ENCODE assay signal across 9 mouse cellular contexts in the genomic region with DNA sequence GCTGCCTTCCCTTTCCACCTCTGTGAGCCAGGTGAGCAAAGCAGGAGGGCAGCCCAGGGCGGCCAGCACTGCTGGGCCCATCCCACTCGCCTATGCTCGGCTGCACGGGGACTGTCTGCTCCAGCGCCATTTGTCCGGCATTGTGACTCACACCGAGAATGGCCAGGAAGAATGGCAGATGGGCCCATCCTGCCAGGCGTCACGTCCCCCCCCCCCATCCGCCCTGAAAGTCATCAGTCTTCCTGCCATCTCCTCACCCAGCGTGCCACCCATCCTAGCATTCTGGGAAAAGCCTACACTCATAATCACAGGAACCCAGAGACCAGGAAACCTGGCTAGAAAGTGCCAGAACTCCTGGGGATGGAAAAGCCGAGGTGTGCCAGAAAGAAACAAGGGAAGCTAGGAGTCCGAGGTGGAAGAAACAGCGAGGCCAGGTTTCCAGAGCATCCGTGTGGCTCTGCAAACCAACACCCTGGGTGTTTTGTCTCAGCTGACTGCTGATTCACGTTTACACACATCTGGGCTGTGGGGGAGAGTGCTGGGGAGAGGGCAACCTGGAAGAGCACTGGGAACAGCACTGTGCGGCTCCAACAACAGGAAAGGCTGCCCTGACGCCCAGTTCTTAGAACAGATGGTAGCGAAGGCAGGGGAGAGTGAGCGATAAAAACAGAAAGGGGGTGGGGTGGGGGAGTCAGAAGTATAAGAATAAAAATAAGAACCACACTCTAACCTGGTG.
DNase-seq lines count a peak whose midpoint lies in the region; ATAC-seq and TF ChIP-seq lines count a peak whose summit lies in the region.
"Had no signal": no experiment of that assay in that cellular context is flagged by ENCODE, and none has a peak within 500 bp of the region (broad histone marks: within the 10 kb centered on the region; RNA-seq: fewer than 3 reads in every experiment).

No protein-coding gene starts in this region.

- 0 out of 2 replicates have a peak overlapping the region, but pooled peaks have one; percentile 5 for H3K27ac ChIP-seq in forebrain, embryonic 13.5 days
- H3K27ac ChIP-seq in forebrain, embryonic 10.5 days: no peak overlapping the region
- 0 out of 2 replicates have a peak overlapping the region, but pooled peaks have one; percentile 15 for H3K27ac ChIP-seq in lung, embryonic 15.5 days
- peak overlapping the region; percentile 36; the same call in 1 of the 2 replicates for H3K27ac ChIP-seq in hindbrain, embryonic 10.5 days
- H3K27ac ChIP-seq in neural tube, embryonic 12.5 days: no peak overlapping the region
- H3K27ac ChIP-seq in thymus, adult 2 months (ENCODE audit: control insufficient read depth, insufficient read depth, low read length): no peak overlapping the region

- no peaks in the 10 kb centered on the region for H3K27me3 ChIP-seq in forebrain, embryonic 13.5 days
- no peaks in the 10 kb centered on the region for H3K27me3 ChIP-seq in forebrain, embryonic 10.5 days (ENCODE audit: poor library complexity, severe bottlenecking)
- H3K27me3 ChIP-seq in lung, embryonic 15.5 days: no peaks in the 10 kb centered on the region
- no peaks in the 10 kb centered on the region for H3K27me3 ChIP-seq in hindbrain, embryonic 10.5 days (ENCODE audit: insufficient read depth, poor library complexity, severe bottlenecking)
- no peaks in the 10 kb centered on the region for H3K27me3 ChIP-seq in neural tube, embryonic 12.5 days (replicated peaks)
- no peaks in the 10 kb centered on the region for H3K27me3 ChIP-seq in thymus, adult 2 months (ENCODE audit: control insufficient read depth, insufficient read depth, low read length)

- no peaks in the 10 kb centered on the region for H3K9me3 ChIP-seq in forebrain, embryonic 13.5 days (replicated peaks)
- no peaks in the 10 kb centered on the region for H3K9me3 ChIP-seq in forebrain, embryonic 10.5 days
- H3K9me3 ChIP-seq in lung, embryonic 15.5 days: no peaks in the 10 kb centered on the region
- no peaks in the 10 kb centered on the region for H3K9me3 ChIP-seq in hindbrain, embryonic 10.5 days
- no peaks in the 10 kb centered on the region for H3K9me3 ChIP-seq in neural tube, embryonic 12.5 days

- no peak for TF ChIP-seq POLR2A in thymus, adult 2 months (IDR thresholded peaks at IDR 0.05; ENCODE audit: control insufficient read depth, extremely low read depth, insufficient read depth, low read length, poor library complexity)

- ATAC-seq in forebrain, embryonic 13.5 days: no peak
- ATAC-seq in lung, embryonic 15.5 days (ENCODE audit: borderline replicate concordance, extremely low read depth, low FRiP score, low TSS enrichment): no peak
- peak; percentile 74 for ATAC-seq in neural tube, embryonic 12.5 days (ENCODE audit: low FRiP score, low read depth)

- WGBS in forebrain, embryonic 13.5 days: 80% methylated on average over 20 of the region's 20 CpGs
- 84% methylated on average over 20 of the region's 20 CpGs for WGBS in forebrain, embryonic 10.5 days
- 42% methylated on average over 20 of the region's 20 CpGs for WGBS in lung, embryonic 15.5 days
- WGBS in hindbrain, embryonic 10.5 days: 69% methylated on average over 20 of the region's 20 CpGs
- 56% methylated on average over 20 of the region's 20 CpGs for WGBS in neural tube, embryonic 12.5 days
- 91% methylated on average over 20 of the region's 20 CpGs for WGBS in thymus, adult 2 months

- peaks cover 15% of the 10 kb centered on the region; the same call in 1 of the 2 replicates for H3K4me1 ChIP-seq in forebrain, embryonic 13.5 days
- peaks cover 16% of the 10 kb centered on the region for H3K4me1 ChIP-seq in forebrain, embryonic 10.5 days
- H3K4me1 ChIP-seq in lung, embryonic 15.5 days: peaks cover 46% of the 10 kb centered on the region
- H3K4me1 ChIP-seq in hindbrain, embryonic 10.5 days (replicated peaks): peaks cover 25% of the 10 kb centered on the region
- peaks cover 9% of the 10 kb centered on the region; the same call in 1 of the 2 replicates for H3K4me1 ChIP-seq in neural tube, embryonic 12.5 days
- H3K4me1 ChIP-seq in thymus, adult 2 months (replicated peaks; ENCODE audit: control insufficient read depth, insufficient read depth, low read length): no peaks in the 10 kb centered on the region

- TF ChIP-seq CTCF in thymus, adult 2 months (IDR thresholded peaks at IDR 0.05; ENCODE audit: borderline replicate concordance, control insufficient read depth, extremely low read depth, insufficient read depth, low read length, poor library complexity): no peak

- no peak for DNase-seq in forebrain, embryonic 10.5 days (ENCODE audit: extremely low spot score, low spot score)
- DNase-seq in lung, postnatal 4 days: no peak
- no peak for DNase-seq in hindbrain, embryonic 10.5 days (ENCODE audit: low spot score)
- no peak for DNase-seq in thymus, adult 2 months
- no peak for DNase-seq in embryo, embryonic 10 days (ENCODE audit: low spot score)
- DNase-seq: gastrocnemius, postnatal 14 days had no signal

- no peak overlapping the region for H3K9ac ChIP-seq in forebrain, embryonic 13.5 days
- H3K9ac ChIP-seq in lung, embryonic 15.5 days: no peak overlapping the region
- no peak overlapping the region for H3K9ac ChIP-seq in neural tube, embryonic 12.5 days

- no peak overlapping the region for H3K4me2 ChIP-seq in forebrain, embryonic 13.5 days
- H3K4me2 ChIP-seq in lung, embryonic 15.5 days: peak overlapping the region; percentile 1; the same call in 1 of the 2 replicates
- no peak overlapping the region for H3K4me2 ChIP-seq in neural tube, embryonic 12.5 days (replicated peaks)

- peaks cover 16% of the 10 kb centered on the region for H3K36me3 ChIP-seq in forebrain, embryonic 13.5 days (ENCODE audit: poor library complexity, severe bottlenecking)
- peaks cover 19% of the 10 kb centered on the region for H3K36me3 ChIP-seq in forebrain, embryonic 10.5 days (replicated peaks)
- peaks cover 6% of the 10 kb centered on the region for H3K36me3 ChIP-seq in lung, embryonic 15.5 days
- H3K36me3 ChIP-seq in hindbrain, embryonic 10.5 days: peaks cover 19% of the 10 kb centered on the region
- H3K36me3 ChIP-seq in neural tube, embryonic 12.5 days: peaks cover 14% of the 10 kb centered on the region
- H3K36me3 ChIP-seq in thymus, adult 2 months (ENCODE audit: control insufficient read depth, insufficient read depth, low read length): peaks cover 5% of the 10 kb centered on the region; the same call in 1 of the 2 replicates

- no peak overlapping the region for H3K4me3 ChIP-seq in forebrain, embryonic 13.5 days
- H3K4me3 ChIP-seq in forebrain, embryonic 10.5 days: no peak overlapping the region
- no peak overlapping the region for H3K4me3 ChIP-seq in lung, embryonic 15.5 days
- no peak overlapping the region for H3K4me3 ChIP-seq in hindbrain, embryonic 10.5 days
- H3K4me3 ChIP-seq in neural tube, embryonic 12.5 days: no peak overlapping the region
- no peak overlapping the region for H3K4me3 ChIP-seq in thymus, adult 2 months (ENCODE audit: control insufficient read depth, insufficient read depth, low read length)

Comparison
In these comparisons a context has a peak if more than half of its experiments do, and no peak if none do; other contexts are left out.
1. H3K27ac ChIP-seq: peak in forebrain, embryonic 13.5 days (single experiment), lung, embryonic 15.5 days (single experiment) and hindbrain, embryonic 10.5 days (single experiment); none in forebrain, embryonic 10.5 days (single experiment), neural tube, embryonic 12.5 days (single experiment) and thymus, adult 2 months (single experiment).